8 mouse cellular contexts compared by ENCODE assay signal in the genomic region with DNA sequence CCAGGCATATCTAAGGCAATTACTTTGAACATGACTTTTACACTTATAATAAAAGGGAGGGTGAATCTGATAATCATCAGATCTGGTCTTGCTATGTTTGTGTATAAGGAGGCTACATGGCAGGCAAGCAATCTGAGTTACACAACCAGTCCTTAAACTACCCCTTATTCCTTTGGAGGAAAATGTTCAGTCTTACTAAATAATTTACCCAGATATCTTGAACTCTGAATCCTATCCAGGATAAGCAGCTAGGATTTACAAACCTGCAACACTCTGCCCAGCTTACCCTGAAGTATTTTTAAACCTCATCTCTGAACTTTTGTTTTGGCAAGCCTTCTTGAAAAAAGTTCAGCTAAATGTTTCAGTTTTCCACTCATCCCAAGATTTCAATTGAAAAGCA. TPM values are rescaled to one million over a fixed set of nuclear protein-coding genes. Genes with fewer than 3 reads are reported as not detected.
DNase-seq lines count a peak whose midpoint lies in the region; ATAC-seq and TF ChIP-seq lines count a peak whose summit lies in the region.

No protein-coding gene starts in this region.

- intact Hi-C loops in gastrocnemius, postnatal 36 days (cut with DNase I), result no loop called here
- intact Hi-C loops in left cerebral cortex, postnatal 36 days (cut with DNase I), result no loop called here

- no peak for ATAC-seq in lung, postnatal 0 days
- ATAC-seq in forebrain, embryonic 11.5 days (replicated peaks; ENCODE audit: low FRiP score), result no peak
- ATAC-seq in limb, embryonic 13.5 days (ENCODE audit: low FRiP score, low read depth), result no peak
- ATAC-seq in stomach, embryonic 14.5 days (ENCODE audit: insufficient number of reproducible peaks, insufficient read depth, low FRiP score, low read depth), result no peak

- H3K9ac ChIP-seq in lung, postnatal 0 days (replicated peaks; ENCODE audit: low read depth), result no peak overlapping the region
- peak overlapping the region; percentile 27; the same call in 1 of the 2 replicates for H3K9ac ChIP-seq in forebrain, embryonic 11.5 days (ENCODE audit: low read length)
- peak overlapping the region; percentile 48 for H3K9ac ChIP-seq in limb, embryonic 13.5 days
- no peak overlapping the region for H3K9ac ChIP-seq in stomach, embryonic 14.5 days (replicated peaks; ENCODE audit: low read depth, low read length)

- H3K27me3 ChIP-seq in lung, postnatal 0 days (replicated peaks; ENCODE audit: insufficient read depth, low read length), result no peaks in the 10 kb centered on the region
- no peaks in the 10 kb centered on the region for H3K27me3 ChIP-seq in forebrain, embryonic 11.5 days (ENCODE audit: control insufficient read depth, insufficient read depth, low read length)
- no peaks in the 10 kb centered on the region for H3K27me3 ChIP-seq in limb, embryonic 13.5 days
- no peaks in the 10 kb centered on the region for H3K27me3 ChIP-seq in stomach, embryonic 14.5 days (ENCODE audit: control insufficient read depth, insufficient read depth, low read length)

- peaks cover 22% of the 10 kb centered on the region for H3K4me1 ChIP-seq in lung, postnatal 0 days (ENCODE audit: insufficient read depth, low read depth, low read length)
- H3K4me1 ChIP-seq in forebrain, embryonic 11.5 days (replicated peaks; ENCODE audit: control insufficient read depth, insufficient read depth, low read length), result no peaks in the 10 kb centered on the region
- H3K4me1 ChIP-seq in limb, embryonic 13.5 days, result peaks cover 37% of the 10 kb centered on the region
- H3K4me1 ChIP-seq in stomach, embryonic 14.5 days (ENCODE audit: control insufficient read depth, insufficient read depth, low read length), result peaks cover 6% of the 10 kb centered on the region; the same call in 1 of the 2 replicates

- H3K4me3 ChIP-seq in lung, postnatal 0 days (ENCODE audit: low read depth, low read length), result peak overlapping the region; percentile 94; the same call in 1 of the 2 replicates
- peak overlapping the region; percentile 98 for H3K4me3 ChIP-seq in forebrain, embryonic 11.5 days (ENCODE audit: low read depth, low read length)
- H3K4me3 ChIP-seq in limb, embryonic 13.5 days, result peak overlapping the region; percentile 96
- H3K4me3 ChIP-seq in stomach, embryonic 14.5 days (ENCODE audit: low read depth, low read length), result peak overlapping the region; percentile 56

- DNase-seq in lung, postnatal 0 days (ENCODE audit: low spot score), result no peak
- no peak for DNase-seq in lung, postnatal 10 days
- DNase-seq in forebrain, embryonic 11.5 days (ENCODE audit: low spot score), result no peak
- no peak for DNase-seq in gastrocnemius, postnatal 36 days
- no peak for DNase-seq in Muller cell, postnatal 12 days (ENCODE audit: inconsistent ontology term)
- DNase-seq in left cerebral cortex, postnatal 36 days (ENCODE audit: low spot score in 2 of 2), result no peak

- no peak for TF ChIP-seq CTCF in lung, postnatal 0 days (IDR thresholded peaks at IDR 0.05)

- no peaks in the 10 kb centered on the region for H3K9me3 ChIP-seq in lung, postnatal 0 days (ENCODE audit: low read length)
- H3K9me3 ChIP-seq in forebrain, embryonic 11.5 days (ENCODE audit: control insufficient read depth, low read length), result no peaks in the 10 kb centered on the region
- no peaks in the 10 kb centered on the region for H3K9me3 ChIP-seq in limb, embryonic 13.5 days
- no peaks in the 10 kb centered on the region for H3K9me3 ChIP-seq in stomach, embryonic 14.5 days (ENCODE audit: control insufficient read depth, low read depth, low read length)

- no peaks in the 10 kb centered on the region for H3K36me3 ChIP-seq in lung, postnatal 0 days (ENCODE audit: insufficient read depth, low read length)
- no peaks in the 10 kb centered on the region; the same call in 1 of the 2 replicates for H3K36me3 ChIP-seq in forebrain, embryonic 11.5 days (ENCODE audit: control insufficient read depth, insufficient read depth, low read length)
- no peaks in the 10 kb centered on the region for H3K36me3 ChIP-seq in limb, embryonic 13.5 days
- no peaks in the 10 kb centered on the region for H3K36me3 ChIP-seq in stomach, embryonic 14.5 days (ENCODE audit: control insufficient read depth, insufficient read depth, low read length)

- H3K4me2 ChIP-seq in lung, postnatal 0 days (replicated peaks; ENCODE audit: low read depth, low read length), result peak overlapping the region; percentile 59
- H3K4me2 ChIP-seq in forebrain, embryonic 11.5 days (ENCODE audit: low read depth, low read length, severe bottlenecking), result peak overlapping the region; percentile 58; the same call in 1 of the 2 replicates
- H3K4me2 ChIP-seq in limb, embryonic 13.5 days (replicated peaks), result peak overlapping the region; percentile 83
- H3K4me2 ChIP-seq in stomach, embryonic 14.5 days (replicated peaks; ENCODE audit: low read depth, low read length), result peak overlapping the region; percentile 63

- no peak for TF ChIP-seq EP300 in lung, postnatal 0 days (IDR thresholded peaks at IDR 0.05)

- H3K27ac ChIP-seq in lung, postnatal 0 days (ENCODE audit: low read length), result peak overlapping the region; percentile 47; the same call in 1 of the 2 replicates
- no peak overlapping the region for H3K27ac ChIP-seq in forebrain, embryonic 11.5 days (ENCODE audit: low read depth, low read length)
- H3K27ac ChIP-seq in limb, embryonic 13.5 days, result no peak overlapping the region
- no peak overlapping the region for H3K27ac ChIP-seq in stomach, embryonic 14.5 days (ENCODE audit: low read length)

RNA-seq across cellular contexts. Expression of gene Tra2b, which starts 2.7 kb away (rescaled TPM):
- 127 and 145 TPM in 2 replicates for polyA plus RNA-seq in lung, postnatal 0 days (2015; fragmentation: Nextera tagmentation; extraction: Ambion mirVana)
- polyA plus RNA-seq in forebrain, embryonic 11.5 days (2014; fragmentation: Nextera tagmentation; extraction: Ambion mirVana), result 484 and 514 TPM in 2 replicates
- 422 and 432 TPM in 2 replicates for polyA plus RNA-seq in limb, embryonic 13.5 days (2015; fragmentation: Nextera tagmentation; extraction: Ambion mirVana)
- 355 and 370 TPM in 2 replicates for polyA plus RNA-seq in stomach, embryonic 14.5 days (2014; fragmentation: Nextera tagmentation; extraction: Ambion mirVana)
- total RNA-seq in gastrocnemius, postnatal 36 days (2021), result 10 to 100 TPM; 25.3 to 34.1 TPM
- 10 to 100 TPM; 64.1 to 71.4 TPM for total RNA-seq in left cerebral cortex, postnatal 36 days (2021)

Comparison
In these comparisons a context has a peak if more than half of its experiments do, and no peak if none do; other contexts are left out.
1. H3K9ac ChIP-seq: peak in forebrain, embryonic 11.5 days (single experiment) and limb, embryonic 13.5 days (single experiment); none in lung, postnatal 0 days (single experiment) and stomach, embryonic 14.5 days (single experiment).
2. Peak in every context shown above with its lines, with median percentiles within 50 percentile points of each other: H3K4me2 ChIP-seq and H3K4me3 ChIP-seq.